Mouse (Mus musculus) adrenal gland, postnatal 4 days (tissue): ENCODE data around the gene Pla2g5. TPM values are rescaled to one million over a fixed set of nuclear protein-coding genes. Genes with fewer than 3 reads are reported as not detected.
A peak's percentile ranks its signal among the peaks of the same experiment; 100 is the strongest.

Experiments used
- DNase-seq, 2 experiments: peaks; one replicate each; pipeline ENCODE4 v3.0.0; 2021 to 2022; ENCODE audit warnings: low spot score in 2 of 2, mixed read lengths in 2 of 2
- total RNA-seq, 2 experiments: library from RNA; stranded (reverse); gene quantifications; 2 replicates each; pipeline ENCODE4 v1.2.3; 2021

Gene Pla2g5
- total RNA-seq, 2 experiments from 2014 or later = 31.0 to 32.6 TPM

- DNase-seq = no peak
Observed at GRCm38 (mm10) chr4:138801631-138802030, 61.7 kb downstream of the Pla2g5 start.

GRCm38 (mm10) chr4:138800134-138800744 lies 63.0 kb downstream of the Pla2g5 start:
- no peak for DNase-seq

- no peak for DNase-seq
Observed at GRCm38 (mm10) chr4:138797217-138797570, 66.1 kb downstream of the Pla2g5 start.

- no peak for DNase-seq
Observed at GRCm38 (mm10) chr4:138796513-138797216, 66.6 kb downstream of the Pla2g5 start.

- no peak for DNase-seq
Observed at GRCm38 (mm10) chr4:138794344-138794743, 68.9 kb downstream of the Pla2g5 start.

GRCm38 (mm10) chr4:138793276-138793675 lies 70.0 kb downstream of the Pla2g5 start:
- DNase-seq = peak in 1 of 2 experiments; percentile 16

GRCm38 (mm10) chr4:138792599-138792998 lies 70.7 kb downstream of the Pla2g5 start:
- DNase-seq = no peak

- DNase-seq = no peak
Observed at GRCm38 (mm10) chr4:138791452-138791851, 71.8 kb downstream of the Pla2g5 start.

GRCm38 (mm10) chr4:138788381-138788780 lies 74.9 kb downstream of the Pla2g5 start:
- no peak for DNase-seq

- no peak for DNase-seq
Observed at GRCm38 (mm10) chr4:138786141-138786540, 77.1 kb downstream of the Pla2g5 start.

GRCm38 (mm10) chr4:138785721-138786120 lies 77.6 kb downstream of the Pla2g5 start:
- DNase-seq = no peak

- DNase-seq = no peak
Observed at GRCm38 (mm10) chr4:138782098-138782497, 81.2 kb downstream of the Pla2g5 start.

- no peak for DNase-seq
Observed at GRCm38 (mm10) chr4:138780300-138780699, 83.0 kb downstream of the Pla2g5 start.

GRCm38 (mm10) chr4:138777417-138778407 lies 85.6 kb downstream of the Pla2g5 start:
- DNase-seq = no peak

- DNase-seq = no peak
Observed at GRCm38 (mm10) chr4:138775435-138775834, 87.8 kb downstream of the Pla2g5 start, which contains the start of gene Pla2g2d. Gene Pla2g2d, plus strand, starts transcription at chr4:138775735.

GRCm38 (mm10) chr4:138772386-138772785 lies 90.9 kb downstream of the Pla2g5 start:
- DNase-seq = no peak

- DNase-seq = no peak
Observed at GRCm38 (mm10) chr4:138771970-138772369, 91.3 kb downstream of the Pla2g5 start.

GRCm38 (mm10) chr4:138762266-138762665 lies 101.0 kb downstream of the Pla2g5 start:
- no peak for DNase-seq

- DNase-seq = no peak
Observed at GRCm38 (mm10) chr4:138757416-138757815, 105.9 kb downstream of the Pla2g5 start, which contains the start of gene Pla2g2f. Gene Pla2g2f, minus strand, starts transcription at chr4:138757626.

- DNase-seq = no peak
Observed at GRCm38 (mm10) chr4:138755983-138756382, 107.3 kb downstream of the Pla2g5 start.

GRCm38 (mm10) chr4:138755439-138755838 lies 107.8 kb downstream of the Pla2g5 start:
- DNase-seq = no peak
